Mouse (Mus musculus): ENCODE measurements at regions not wholly inside any gene's neighbourhood (a gene's known extent, or its start where the extent isn't known, plus 50 kb on each side); places are given as distances from the start of the nearest gene placed in this dataset.

DNA sequence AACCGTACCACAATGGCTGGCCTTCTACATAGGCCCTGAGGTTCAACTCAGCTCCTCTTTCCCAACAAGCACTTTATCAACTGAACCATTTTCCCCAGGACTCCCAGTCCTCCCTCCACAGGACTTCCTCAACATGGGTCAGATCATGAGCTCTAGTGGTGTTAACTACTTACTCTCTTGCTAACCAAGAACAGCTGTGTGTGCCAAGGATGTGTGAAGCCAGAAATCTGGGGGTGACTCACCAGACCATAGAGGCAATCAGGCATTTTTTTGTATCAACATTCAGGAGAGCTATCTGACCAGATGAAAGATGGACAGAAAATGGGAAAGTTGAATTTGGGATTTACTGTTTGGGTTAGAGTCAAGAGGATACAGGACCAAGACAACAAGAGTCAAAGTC is 359.0 kb downstream of the En1 start:
- ATAC-seq (replicated peaks; ENCODE audit: insufficient number of reproducible peaks, low FRiP score, low TSS enrichment) = no peak
- Histone ChIP-seq H3K4me2 (no peak overlapping the region), H3K9me3 (replicated peaks; ENCODE audit: control insufficient read depth, low read length) (no peaks in the 10 kb centered on the region), H3K27me3 (ENCODE audit: control insufficient read depth, insufficient read depth, low read length) (no peaks in the 10 kb centered on the region), H3K4me1 (ENCODE audit: control insufficient read depth, insufficient read depth, low read length) (no peaks in the 10 kb centered on the region), H3K27ac (ENCODE audit: low read depth, low read length) (no peak overlapping the region), H3K4me3 (ENCODE audit: low read depth, low read length) (no peak overlapping the region), H3K9ac (ENCODE audit: low read depth, low read length) (no peak overlapping the region), H3K36me3 (ENCODE audit: control insufficient read depth, insufficient read depth, low read length) (no peaks in the 10 kb centered on the region)
- WGBS (ENCODE audit: insufficient replicate concordance) = 40% methylated on average over 1 of the region's 1 CpGs

DNA sequence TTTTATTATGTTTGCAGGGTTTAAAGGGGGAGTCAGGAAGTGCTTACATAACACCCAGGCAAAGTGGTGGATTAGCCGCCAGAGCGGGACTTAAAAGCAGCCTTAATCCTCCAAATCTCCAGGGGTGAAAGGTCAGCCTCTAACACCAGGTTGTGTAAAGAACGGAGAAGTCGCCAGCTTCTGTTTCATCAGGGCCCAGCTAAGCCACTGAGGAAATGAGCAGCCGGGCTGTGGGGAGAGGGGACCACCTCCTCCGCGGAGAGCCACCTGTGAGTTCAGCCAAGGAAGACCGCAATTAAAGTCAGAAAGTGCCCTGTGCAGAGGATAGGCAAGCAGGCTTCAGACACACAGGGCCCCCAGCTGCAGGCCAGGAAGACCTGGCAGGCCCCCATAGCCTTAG is 359.8 kb downstream of the En1 start:
- Histone ChIP-seq H3K4me2 (no peak overlapping the region), H3K4me1 (ENCODE audit: control insufficient read depth, insufficient read depth, low read length) (no peaks in the 10 kb centered on the region), H3K9ac (ENCODE audit: low read depth, low read length) (no peak overlapping the region), H3K27ac (ENCODE audit: low read depth, low read length) (no peak overlapping the region), H3K9me3 (replicated peaks; ENCODE audit: control insufficient read depth, low read length) (no peaks in the 10 kb centered on the region), H3K27me3 (ENCODE audit: control insufficient read depth, insufficient read depth, low read length) (no peaks in the 10 kb centered on the region), H3K36me3 (ENCODE audit: control insufficient read depth, insufficient read depth, low read length) (no peaks in the 10 kb centered on the region), H3K4me3 (ENCODE audit: low read depth, low read length) (no peak overlapping the region)
- WGBS (ENCODE audit: insufficient replicate concordance) = 9% methylated on average over 8 of the region's 8 CpGs
- no peak for ATAC-seq (replicated peaks; ENCODE audit: insufficient number of reproducible peaks, low FRiP score, low TSS enrichment)

DNA sequence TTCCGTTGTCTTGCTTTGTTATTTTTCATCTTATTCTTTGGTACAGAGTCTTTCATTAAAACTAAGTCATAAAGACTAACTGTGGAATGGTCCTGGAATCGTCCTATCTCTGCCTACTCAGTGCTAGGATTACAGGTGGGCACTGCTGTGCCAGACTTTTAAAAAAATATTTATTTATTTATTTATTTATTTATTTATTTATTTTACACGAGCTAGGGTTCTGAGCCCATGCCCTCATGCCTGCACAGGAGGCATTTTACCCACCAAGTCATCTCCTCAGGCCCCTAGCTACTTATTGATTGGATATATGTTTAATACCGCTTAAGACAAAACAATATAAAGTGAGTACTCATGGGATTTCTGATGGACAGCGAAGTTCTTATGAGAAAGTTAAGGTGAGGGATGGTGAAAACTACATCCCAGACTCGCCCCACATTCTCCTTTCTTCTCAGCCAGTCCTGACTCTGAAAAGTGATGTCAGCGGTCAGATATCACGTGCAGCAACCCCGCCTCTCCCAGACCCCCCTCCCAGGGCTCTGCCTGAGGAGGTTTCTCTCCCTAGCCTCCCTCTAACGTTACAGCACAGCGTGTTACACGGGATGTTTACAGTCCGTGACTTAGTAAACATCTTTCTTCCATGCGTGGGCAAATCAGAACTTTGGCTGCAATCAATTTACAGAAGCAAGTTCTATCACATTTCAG is 361.4 kb downstream of the En1 start:
- no peak for ATAC-seq (replicated peaks; ENCODE audit: insufficient number of reproducible peaks, low FRiP score, low TSS enrichment)
- H3K4me1 ChIP-seq (ENCODE audit: control insufficient read depth, insufficient read depth, low read length) = no peaks in the 10 kb centered on the region
- H3K27me3 ChIP-seq (ENCODE audit: control insufficient read depth, insufficient read depth, low read length) = no peaks in the 10 kb centered on the region
- no peak overlapping the region for H3K27ac ChIP-seq (ENCODE audit: low read depth, low read length)
- H3K9me3 ChIP-seq (replicated peaks; ENCODE audit: control insufficient read depth, low read length) = no peaks in the 10 kb centered on the region
- H3K4me3 ChIP-seq (ENCODE audit: low read depth, low read length) = peak overlapping the region; percentile 26
- H3K9ac ChIP-seq (ENCODE audit: low read depth, low read length) = no peak overlapping the region
- 28% methylated on average over 14 of the region's 14 CpGs for WGBS (ENCODE audit: insufficient replicate concordance)
- no peaks in the 10 kb centered on the region for H3K36me3 ChIP-seq (ENCODE audit: control insufficient read depth, insufficient read depth, low read length)
- peak overlapping the region; percentile 58 for H3K4me2 ChIP-seq

DNA sequence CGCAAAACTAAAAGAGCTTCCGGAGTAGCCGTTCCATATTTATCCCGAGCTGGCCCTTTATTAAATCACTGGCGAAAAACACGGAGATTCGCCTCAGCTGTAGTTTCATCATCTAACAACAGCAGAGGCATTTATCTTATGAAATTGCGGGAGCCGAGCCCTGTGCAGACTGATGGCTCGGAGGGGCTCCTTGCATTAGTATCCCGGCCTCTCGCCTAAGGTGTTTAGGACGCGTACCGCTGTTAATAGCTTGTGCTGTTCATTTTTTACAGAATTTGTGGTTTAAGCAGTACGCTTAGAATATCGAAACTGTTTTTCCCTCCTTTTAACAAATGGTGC is 361.9 kb downstream of the En1 start:
- Histone ChIP-seq H3K9me3 (replicated peaks; ENCODE audit: control insufficient read depth, low read length) (no peaks in the 10 kb centered on the region), H3K27me3 (ENCODE audit: control insufficient read depth, insufficient read depth, low read length) (no peaks in the 10 kb centered on the region), H3K27ac (ENCODE audit: low read depth, low read length) (no peak overlapping the region), H3K4me3 (ENCODE audit: low read depth, low read length) (peak overlapping the region; percentile 26), H3K9ac (ENCODE audit: low read depth, low read length) (no peak overlapping the region), H3K4me1 (ENCODE audit: control insufficient read depth, insufficient read depth, low read length) (no peaks in the 10 kb centered on the region), H3K4me2 (peak overlapping the region; percentile 58), H3K36me3 (ENCODE audit: control insufficient read depth, insufficient read depth, low read length) (no peaks in the 10 kb centered on the region)
- ATAC-seq (replicated peaks; ENCODE audit: insufficient number of reproducible peaks, low FRiP score, low TSS enrichment) = no peak
- 53% methylated on average over 17 of the region's 17 CpGs for WGBS (ENCODE audit: insufficient replicate concordance)

DNA sequence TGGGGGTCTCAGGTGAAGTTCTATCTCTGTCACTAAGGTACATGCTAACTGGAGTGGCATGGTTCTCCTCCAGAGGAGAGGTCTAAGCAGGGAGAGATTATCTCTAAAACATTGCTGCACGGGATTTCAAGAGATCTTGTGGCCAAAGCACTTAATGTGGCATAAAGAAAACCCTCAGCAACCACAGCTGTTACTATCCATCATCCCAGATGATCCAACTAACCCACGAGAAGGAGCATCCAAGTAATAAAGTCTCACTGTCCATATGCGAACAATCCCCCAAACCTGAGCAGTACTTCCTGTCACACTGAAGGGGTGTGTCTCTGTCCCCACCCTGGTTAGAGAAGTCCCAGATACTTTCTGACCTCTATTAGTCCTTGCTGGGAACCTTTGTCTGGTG is 363.9 kb downstream of the En1 start:
- ATAC-seq (replicated peaks; ENCODE audit: insufficient number of reproducible peaks, low FRiP score, low TSS enrichment) = no peak
- Histone ChIP-seq H3K9me3 (replicated peaks; ENCODE audit: control insufficient read depth, low read length) (no peaks in the 10 kb centered on the region), H3K4me1 (ENCODE audit: control insufficient read depth, insufficient read depth, low read length) (no peaks in the 10 kb centered on the region), H3K27me3 (ENCODE audit: control insufficient read depth, insufficient read depth, low read length) (no peaks in the 10 kb centered on the region), H3K4me3 (ENCODE audit: low read depth, low read length) (no peak overlapping the region), H3K9ac (ENCODE audit: low read depth, low read length) (no peak overlapping the region), H3K36me3 (ENCODE audit: control insufficient read depth, insufficient read depth, low read length) (no peaks in the 10 kb centered on the region), H3K4me2 (no peak overlapping the region), H3K27ac (ENCODE audit: low read depth, low read length) (no peak overlapping the region)
- 65% methylated on average over 3 of the region's 3 CpGs for WGBS (ENCODE audit: insufficient replicate concordance)

DNA sequence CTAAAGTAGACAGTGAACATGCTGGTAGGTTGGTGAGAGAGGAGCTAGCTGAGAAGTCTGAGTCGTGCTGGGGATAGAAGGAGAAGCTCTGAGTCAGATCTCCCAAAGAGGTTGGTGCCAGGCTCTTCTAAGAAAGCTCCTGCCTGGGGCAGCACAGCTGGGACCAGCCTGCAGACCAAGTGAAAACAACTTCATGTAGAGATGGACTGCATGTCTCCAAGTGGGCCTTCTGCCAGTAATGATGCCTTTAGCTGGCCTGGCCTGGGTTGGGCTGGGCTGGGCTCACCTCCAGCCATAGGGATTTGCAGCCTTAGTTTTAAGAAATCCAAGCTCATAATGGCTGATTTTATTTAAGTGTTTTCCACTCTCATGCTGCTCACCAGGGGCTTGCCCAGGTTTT is 357.7 kb downstream of the Insig2 start:
- Histone ChIP-seq H3K9ac (ENCODE audit: low read depth, low read length) (no peak overlapping the region), H3K27ac (ENCODE audit: low read depth, low read length) (no peak overlapping the region), H3K27me3 (ENCODE audit: control insufficient read depth, insufficient read depth, low read length) (no peaks in the 10 kb centered on the region), H3K36me3 (ENCODE audit: control insufficient read depth, insufficient read depth, low read length) (no peaks in the 10 kb centered on the region), H3K4me2 (no peak overlapping the region), H3K9me3 (replicated peaks; ENCODE audit: control insufficient read depth, low read length) (no peaks in the 10 kb centered on the region), H3K4me3 (ENCODE audit: low read depth, low read length) (no peak overlapping the region), H3K4me1 (ENCODE audit: control insufficient read depth, insufficient read depth, low read length) (no peaks in the 10 kb centered on the region)
- WGBS (ENCODE audit: insufficient replicate concordance) = 83% methylated on average over 1 of the region's 1 CpGs
- no peak for ATAC-seq (replicated peaks; ENCODE audit: insufficient number of reproducible peaks, low FRiP score, low TSS enrichment)

DNA sequence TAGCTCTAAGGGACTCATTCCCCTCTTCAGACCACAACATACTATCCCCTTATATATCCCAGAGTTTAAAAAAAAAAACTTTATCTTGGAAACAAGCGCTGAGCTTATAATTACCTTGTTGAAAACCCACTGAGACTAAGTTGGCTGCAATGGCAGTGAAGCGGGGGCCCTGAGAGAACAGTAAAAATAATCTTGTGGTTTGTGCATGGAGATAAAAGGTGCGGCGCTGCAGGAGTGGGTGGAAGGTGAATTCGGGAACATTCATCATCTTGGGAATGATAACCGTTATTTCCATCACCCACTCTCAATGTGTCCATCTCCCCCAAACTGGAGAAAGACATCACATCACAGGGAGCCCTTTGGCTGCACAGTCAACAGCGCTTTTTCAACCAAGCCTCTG is 327.9 kb downstream of the Insig2 start:
- no peak overlapping the region for H3K4me3 ChIP-seq (ENCODE audit: low read depth, low read length)
- H3K27ac ChIP-seq (ENCODE audit: low read depth, low read length) = no peak overlapping the region
- no peak overlapping the region for H3K9ac ChIP-seq (ENCODE audit: low read depth, low read length)
- 73% methylated on average over 7 of the region's 7 CpGs for WGBS (ENCODE audit: insufficient replicate concordance)
- no peaks in the 10 kb centered on the region for H3K9me3 ChIP-seq (replicated peaks; ENCODE audit: control insufficient read depth, low read length)
- no peaks in the 10 kb centered on the region for H3K36me3 ChIP-seq (ENCODE audit: control insufficient read depth, insufficient read depth, low read length)
- no peak for ATAC-seq (replicated peaks; ENCODE audit: insufficient number of reproducible peaks, low FRiP score, low TSS enrichment)
- H3K27me3 ChIP-seq (ENCODE audit: control insufficient read depth, insufficient read depth, low read length) = no peaks in the 10 kb centered on the region
- no peaks in the 10 kb centered on the region for H3K4me1 ChIP-seq (ENCODE audit: control insufficient read depth, insufficient read depth, low read length)
- no peak overlapping the region for H3K4me2 ChIP-seq

DNA sequence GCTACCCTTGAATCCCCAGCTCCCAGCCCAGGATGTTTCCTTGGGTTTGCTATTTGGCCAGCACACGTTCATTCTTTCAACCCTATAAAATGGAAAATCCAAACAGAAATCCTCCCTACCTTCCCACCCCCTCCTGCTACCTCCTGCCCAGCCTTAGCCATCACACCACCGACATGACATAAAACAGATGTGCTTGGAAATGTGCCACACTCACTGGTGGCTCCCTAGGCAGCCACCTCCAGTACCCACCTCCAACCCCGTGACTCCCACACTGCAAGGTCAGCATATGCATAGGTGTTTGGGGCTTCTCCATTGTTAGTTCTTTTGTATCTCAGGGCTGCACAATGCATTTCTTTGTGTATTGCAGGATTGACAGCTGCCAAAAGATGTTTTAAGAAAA is 327.2 kb downstream of the Insig2 start:
- Histone ChIP-seq H3K9ac (ENCODE audit: low read depth, low read length) (no peak overlapping the region), H3K27ac (ENCODE audit: low read depth, low read length) (no peak overlapping the region), H3K4me2 (no peak overlapping the region), H3K9me3 (replicated peaks; ENCODE audit: control insufficient read depth, low read length) (no peaks in the 10 kb centered on the region), H3K36me3 (ENCODE audit: control insufficient read depth, insufficient read depth, low read length) (no peaks in the 10 kb centered on the region), H3K4me3 (ENCODE audit: low read depth, low read length) (no peak overlapping the region), H3K27me3 (ENCODE audit: control insufficient read depth, insufficient read depth, low read length) (no peaks in the 10 kb centered on the region), H3K4me1 (ENCODE audit: control insufficient read depth, insufficient read depth, low read length) (no peaks in the 10 kb centered on the region)
- WGBS (ENCODE audit: insufficient replicate concordance) = 20% methylated on average over 3 of the region's 3 CpGs
- ATAC-seq (replicated peaks; ENCODE audit: insufficient number of reproducible peaks, low FRiP score, low TSS enrichment) = no peak

DNA sequence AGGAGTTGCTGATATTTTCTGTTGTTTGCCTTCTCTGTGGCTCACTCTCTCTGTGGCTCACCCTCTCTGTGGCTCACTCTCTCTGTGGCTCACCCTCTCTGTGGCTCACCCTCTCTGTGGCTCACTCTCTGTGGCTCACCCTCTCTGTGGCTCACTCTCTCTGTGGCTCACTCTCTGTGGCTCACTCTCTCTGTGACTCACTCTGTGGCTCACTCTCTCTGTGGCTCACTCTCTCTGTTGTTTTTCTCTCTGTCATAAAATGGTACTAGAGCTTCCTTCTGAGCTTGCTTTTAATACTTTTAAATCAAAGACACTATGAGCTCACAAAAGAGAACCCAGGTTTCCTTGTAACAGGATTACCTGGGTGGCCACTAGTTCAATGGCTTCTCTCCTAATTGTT is 320.3 kb downstream of the Insig2 start:
- Histone ChIP-seq H3K4me2 (no peak overlapping the region), H3K36me3 (ENCODE audit: control insufficient read depth, insufficient read depth, low read length) (no peaks in the 10 kb centered on the region), H3K9me3 (replicated peaks; ENCODE audit: control insufficient read depth, low read length) (no peaks in the 10 kb centered on the region), H3K9ac (ENCODE audit: low read depth, low read length) (no peak overlapping the region), H3K4me3 (ENCODE audit: low read depth, low read length) (no peak overlapping the region), H3K27ac (ENCODE audit: low read depth, low read length) (no peak overlapping the region), H3K27me3 (ENCODE audit: control insufficient read depth, insufficient read depth, low read length) (no peaks in the 10 kb centered on the region), H3K4me1 (ENCODE audit: control insufficient read depth, insufficient read depth, low read length) (no peaks in the 10 kb centered on the region)
- no peak for ATAC-seq (replicated peaks; ENCODE audit: insufficient number of reproducible peaks, low FRiP score, low TSS enrichment)
